Mouse (Mus musculus) stomach, postnatal 0 days (tissue): ENCODE results near the gene 1110004F10Rik.

ENCODE experiments used
- CTCF ChIP-seq: IDR thresholded peaks from 2 replicates; pipeline ENCODE4 v1.5.1; 2016; ENCODE audit warnings: antibody characterized with exemption, low read depth, mild to moderate bottlenecking, moderate library complexity
- EP300 ChIP-seq: optimal IDR thresholded peaks from 2 replicates; pipeline ENCODE3; 2016; ENCODE audit warnings: antibody characterized with exemption

GRCm38 (mm10) chr7:116038511-116038910 lies 686 bp upstream of the 1110004F10Rik start, which contains the start of gene Sox6:
- TF ChIP-seq EP300 (no peak), CTCF (no peak)
